Mouse (Mus musculus): Measurements from ENCODE around the gene Serpinb1c.

GRCm38 (mm10) chr13:32873862-32874261 is 24.1 kb downstream of the Serpinb1c start:
- TF ChIP-seq POLR2A (IDR thresholded peaks at IDR 0.05; ENCODE audit: borderline replicate concordance, extremely low read depth, insufficient read depth, insufficient read length, poor library complexity, severe bottlenecking) (no peak), CTCF (IDR thresholded peaks at IDR 0.05; ENCODE audit: borderline replicate concordance, extremely low read depth, insufficient read depth, insufficient read length) (no peak)

Measured in brain, embryonic 14.5 days (tissue).